Mouse (Mus musculus) thymus, adult 2 months (tissue): Measurements from ENCODE around the gene Akap11.

ENCODE experiments used
- CTCF ChIP-seq: fragments of 200-500 bp; IDR thresholded peaks from 2 replicates; pipeline ENCODE4 v1.5.1; 2012; ENCODE audit warnings: mild to moderate bottlenecking, control low read depth, low read length, moderate library complexity, borderline replicate concordance; ENCODE audit not compliant: control insufficient read depth, poor library complexity, insufficient read depth; ENCODE audit errors: extremely low read depth
- POLR2A ChIP-seq: fragments of 200-500 bp; IDR thresholded peaks from 2 replicates; pipeline ENCODE4 v1.6.1; 2012; ENCODE audit warnings: mild to moderate bottlenecking, low read length, control low read depth, moderate library complexity; ENCODE audit not compliant: control insufficient read depth, poor library complexity, insufficient read depth; ENCODE audit errors: extremely low read depth

GRCm38 (mm10) chr14:78553661-78554060, 17.1 kb upstream of the Akap11 start:
- TF ChIP-seq CTCF (no peak), POLR2A (no peak)
